Mouse (Mus musculus) kidney, postnatal 0 days (tissue): Measurements from ENCODE around the gene Perp. TPM values are rescaled to one million over a fixed set of nuclear protein-coding genes. Genes with fewer than 3 reads are reported as not detected.

ENCODE experiments used
- ATAC-seq: fragments of 200-750 bp; cut with Nextera tagmentation; replicated peaks from 2 replicates; pipeline ENCODE4 v1.8.0; 2017; ENCODE audit warnings: low read depth, moderate number of reproducible peaks, moderate TSS enrichment, moderate library complexity; ENCODE audit not compliant: low FRiP score
- DNase-seq: peaks from one replicate; pipeline ENCODE4 v3.0.0-alpha.2; 2016; ENCODE audit warnings: low spot score
- H3K27ac ChIP-seq: fragments of 300-500 bp; sonication (generic); 2 replicates; pipeline ENCODE4 v1.5.1; 2014; ENCODE audit warnings: mild to moderate bottlenecking
- H3K27me3 ChIP-seq: fragments of 300-500 bp; sonication (generic); 2 replicates; pipeline ENCODE4 v1.6.1; 2014; ENCODE audit warnings: low read length, mixed read lengths; ENCODE audit not compliant: insufficient read depth
- H3K36me3 ChIP-seq: fragments of 300-500 bp; sonication (generic); 2 replicates; pipeline ENCODE4 v1.6.1; 2014; ENCODE audit warnings: low read length, mixed read lengths; ENCODE audit not compliant: insufficient read depth
- H3K4me1 ChIP-seq: fragments of 300-500 bp; sonication (generic); replicated peaks from 2 replicates; pipeline ENCODE4 v1.6.1; 2014; ENCODE audit warnings: antibody characterized with exemption, low read length, mixed read lengths; ENCODE audit not compliant: insufficient read depth
- H3K4me2 ChIP-seq: fragments of 300-500 bp; sonication (generic); 2 replicates; pipeline ENCODE4 v1.6.1; 2014; ENCODE audit warnings: mild to moderate bottlenecking, low read length, moderate library complexity, mixed read lengths
- H3K4me3 ChIP-seq: fragments of 300-500 bp; sonication (generic); replicated peaks from 2 replicates; pipeline ENCODE4 v1.5.1; 2014; ENCODE audit warnings: low read depth, low read length
- H3K9ac ChIP-seq: fragments of 300-500 bp; sonication (generic); 2 replicates; pipeline ENCODE4 v1.6.1; 2014; ENCODE audit warnings: low read depth, low read length
- H3K9me3 ChIP-seq: fragments of 300-500 bp; sonication (generic); replicated peaks from 2 replicates; pipeline ENCODE4 v1.6.1; 2016; ENCODE audit warnings: low read length, inconsistent platforms, mixed read lengths
- CTCF ChIP-seq: IDR thresholded peaks from 2 replicates; pipeline ENCODE4 v1.5.1; 2016; ENCODE audit warnings: antibody characterized with exemption, low read depth, mild to moderate bottlenecking, moderate library complexity
- WGBS: fragments of 180-500 bp; shearing (Covaris S2); extraction: QIAGEN DNeasy Blood & Tissue Kit; methylation state at CpG from one replicate; pipeline ENCODE4 v1.1.7; 2014; 5-methylcytosine and 5-hydroxymethylcytosine counted together
- polyA plus RNA-seq: library from polyadenylated mRNA; unstranded; fragments of >200 nt; fragmentation: Nextera tagmentation; extraction: Ambion mirVana; gene quantifications from 2 replicates; pipeline ENCODE4 v1.2.1, GENCODE M21; 2015

Gene Perp
- polyA plus RNA-seq, 1 experiment from 2014 or later = 41.6 TPM

- H3K36me3 ChIP-seq = no peaks in the 10 kb centered on the region
- H3K9me3 ChIP-seq = no peaks in the 10 kb centered on the region
- 51% methylated on average over 4 of the region's 4 CpGs for WGBS
- H3K4me1 ChIP-seq = 0 out of 2 replicates have a peak, but pooled peaks cover 3% of the 10 kb centered on the region
- peak overlapping the region; percentile 89 for H3K4me2 ChIP-seq
- H3K27me3 ChIP-seq = no peaks in the 10 kb centered on the region; the same call in 1 of the 2 replicates
- no peak overlapping the region for H3K27ac ChIP-seq
- no peak for DNase-seq
- no peak overlapping the region for H3K9ac ChIP-seq
- H3K4me3 ChIP-seq = no peak overlapping the region
- TF ChIP-seq CTCF = no peak
- ATAC-seq = no peak
Measured at GRCm38 (mm10) chr10:18845711-18846110, 891 bp downstream of the Perp start.

DNA sequence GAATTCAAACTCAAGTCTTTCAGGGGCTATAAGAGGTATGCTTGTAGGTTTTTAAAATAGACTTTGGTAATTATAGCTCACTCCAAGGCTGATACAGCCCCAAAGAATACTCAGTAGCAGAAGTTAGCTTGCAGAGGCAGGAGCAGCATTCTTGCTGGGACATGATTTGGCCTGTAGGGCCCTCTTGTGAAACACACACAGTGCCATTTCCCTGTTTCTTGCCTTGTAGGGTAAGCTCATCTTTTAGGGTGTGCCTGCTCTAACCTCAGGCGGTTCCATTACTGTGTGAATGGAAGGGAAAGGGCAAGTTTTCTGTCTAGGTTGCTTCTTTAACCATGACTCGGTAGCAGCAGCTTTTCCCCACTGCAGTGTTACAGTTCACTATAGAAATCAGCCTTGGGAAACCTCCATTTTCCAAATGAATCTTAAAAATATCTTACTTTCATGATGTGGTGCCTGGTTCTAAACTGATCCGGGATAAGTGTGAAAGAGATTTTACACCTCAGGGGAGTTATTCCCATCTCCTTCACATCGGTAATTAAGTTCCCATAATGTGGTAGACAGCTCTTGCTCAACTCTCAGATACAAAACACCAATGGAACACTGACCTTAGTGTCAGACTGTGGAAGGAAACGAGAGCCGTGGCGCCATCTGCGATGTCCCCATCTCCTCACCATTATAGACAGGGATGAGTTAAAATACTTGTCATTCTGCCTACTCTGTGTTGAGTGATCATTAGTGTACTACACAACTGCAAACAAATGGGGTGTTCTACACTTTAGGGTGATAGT lies 1.8 kb downstream of the Perp start:
- WGBS = 84% methylated on average over 8 of the region's 8 CpGs
- no peak overlapping the region for H3K9ac ChIP-seq
- no peak overlapping the region for H3K27ac ChIP-seq
- no peak overlapping the region for H3K4me2 ChIP-seq
- no peaks in the 10 kb centered on the region; the same call in 1 of the 2 replicates for H3K27me3 ChIP-seq
- H3K4me3 ChIP-seq = no peak overlapping the region
- H3K36me3 ChIP-seq = no peaks in the 10 kb centered on the region
- DNase-seq (no peak), ATAC-seq (no peak)
- 0 out of 2 replicates have a peak, but pooled peaks cover 3% of the 10 kb centered on the region for H3K4me1 ChIP-seq
- H3K9me3 ChIP-seq = no peaks in the 10 kb centered on the region
- TF ChIP-seq CTCF = no peak

DNA sequence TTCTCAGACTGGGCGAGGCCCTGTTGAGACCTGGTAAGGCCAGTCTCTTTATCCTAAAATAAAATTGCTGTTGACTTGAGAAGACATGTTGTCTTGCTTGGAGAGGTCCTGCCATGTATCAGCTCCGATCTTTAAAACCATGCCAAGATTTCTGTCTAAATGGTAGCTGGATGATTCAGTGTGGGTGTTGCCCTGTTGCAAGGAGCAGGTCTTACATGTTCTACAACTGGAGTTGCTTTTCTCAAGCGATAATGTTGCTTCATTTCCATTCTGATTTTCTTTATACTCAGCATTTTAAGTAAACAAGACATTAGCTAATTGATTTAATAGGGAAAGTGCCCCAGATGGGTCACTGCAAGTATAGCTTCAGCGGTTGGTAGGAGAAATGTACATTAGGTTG lies 5.4 kb downstream of the Perp start:
- Histone ChIP-seq H3K4me1 (0 out of 2 replicates have a peak, but pooled peaks cover 2% of the 10 kb centered on the region), H3K9me3 (no peaks in the 10 kb centered on the region), H3K4me3 (no peak overlapping the region), H3K36me3 (no peaks in the 10 kb centered on the region), H3K9ac (no peak overlapping the region), H3K27me3 (no peaks in the 10 kb centered on the region; the same call in 1 of the 2 replicates), H3K27ac (no peak overlapping the region), H3K4me2 (no peak overlapping the region)
- no peak for TF ChIP-seq CTCF
- ATAC-seq (no peak), DNase-seq (no peak)
- WGBS = 78% methylated on average over 4 of the region's 4 CpGs

DNA sequence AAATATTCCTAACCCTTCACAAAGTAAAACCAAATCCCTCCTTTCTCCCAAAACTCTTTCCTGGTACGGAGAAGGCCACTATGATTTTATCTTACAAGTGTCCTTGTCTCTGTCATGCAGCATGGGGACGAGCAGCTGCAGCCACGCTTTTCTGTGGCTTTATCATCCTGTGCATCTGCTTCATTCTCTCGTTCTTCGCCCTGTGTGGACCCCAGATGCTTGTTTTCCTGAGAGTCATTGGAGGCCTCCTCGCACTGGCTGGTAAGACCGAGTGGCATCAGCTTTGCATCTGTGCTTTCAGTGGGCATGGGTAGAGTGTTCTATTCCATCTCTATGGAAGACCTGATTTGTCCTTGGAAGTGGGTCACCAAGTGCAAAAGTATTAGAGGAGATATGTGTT lies 8.6 kb downstream of the Perp start:
- WGBS = 93% methylated on average over 7 of the region's 7 CpGs
- Histone ChIP-seq H3K4me3 (no peak overlapping the region), H3K36me3 (no peaks in the 10 kb centered on the region), H3K4me1 (no peaks in the 10 kb centered on the region), H3K9me3 (no peaks in the 10 kb centered on the region), H3K4me2 (no peak overlapping the region), H3K9ac (no peak overlapping the region), H3K27me3 (no peaks in the 10 kb centered on the region), H3K27ac (no peak overlapping the region)
- TF ChIP-seq CTCF = no peak
- ATAC-seq (no peak), DNase-seq (no peak)

DNA sequence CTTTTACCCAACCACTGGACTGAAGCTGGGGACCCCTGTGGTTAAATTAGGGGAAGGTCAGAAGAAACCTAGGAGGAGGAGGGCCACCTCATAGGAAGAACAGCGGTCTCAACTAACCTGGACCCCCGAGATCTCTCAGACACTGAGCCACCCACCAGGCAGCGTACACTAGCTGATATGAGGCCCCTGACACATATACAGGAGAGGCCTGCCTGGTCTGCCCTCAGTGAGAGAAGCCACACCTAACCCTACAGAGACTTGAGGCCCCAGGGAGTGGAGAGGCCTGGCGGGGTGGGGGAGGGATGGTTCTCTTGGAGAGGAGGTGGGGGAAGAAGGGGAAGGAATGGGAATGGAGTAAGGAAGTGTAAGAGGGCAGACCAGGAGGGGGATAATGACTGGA lies 12.4 kb downstream of the Perp start:
- H3K4me1 ChIP-seq = no peaks in the 10 kb centered on the region
- H3K27me3 ChIP-seq = no peaks in the 10 kb centered on the region
- ATAC-seq = no peak

GRCm38 (mm10) chr10:18859632-18860031 lies 14.8 kb downstream of the Perp start:
- Histone ChIP-seq H3K27ac (no peak overlapping the region), H3K36me3 (no peaks in the 10 kb centered on the region), H3K4me2 (no peak overlapping the region), H3K9me3 (no peaks in the 10 kb centered on the region), H3K4me3 (no peak overlapping the region), H3K4me1 (no peaks in the 10 kb centered on the region), H3K9ac (no peak overlapping the region), H3K27me3 (no peaks in the 10 kb centered on the region)
- ATAC-seq (no peak), DNase-seq (no peak)
- 65% methylated on average over 3 of the region's 3 CpGs for WGBS
- TF ChIP-seq CTCF = no peak

More for the DNA sequence above, 12.4 kb downstream of the Perp start:
- Histone ChIP-seq H3K9ac (no peak overlapping the region), H3K36me3 (no peaks in the 10 kb centered on the region), H3K27ac (no peak overlapping the region), H3K9me3 (no peaks in the 10 kb centered on the region), H3K4me2 (no peak overlapping the region), H3K4me3 (no peak overlapping the region)
- WGBS = 69% methylated on average over 4 of the region's 4 CpGs
- no peak for TF ChIP-seq CTCF
- DNase-seq = no peak
